Mouse (Mus musculus): Measurements from ENCODE around the gene Atxn3. TPM values are rescaled to one million over a fixed set of nuclear protein-coding genes. Genes with fewer than 3 reads are reported as not detected.
A peak's percentile ranks its signal among the peaks of the same experiment; 100 is the strongest.

Gene Atxn3
- total and polyA plus RNA-seq, 2 experiments, result 2.4 to 14.1 TPM

GRCm38 (mm10) chr12:101897113-101897512 is 60.9 kb downstream of the Atxn3 start:
- no peak for DNase-seq (ENCODE audit: extremely low read depth, low read depth, low spot score)

GRCm38 (mm10) chr12:101893296-101893695 is 64.8 kb downstream of the Atxn3 start:
- no peaks in the 10 kb centered on the region for H3K79me2 ChIP-seq (ENCODE audit: control insufficient read depth, insufficient read depth, low read length)

More at GRCm38 (mm10) chr12:101897113-101897512, 60.9 kb downstream of the Atxn3 start:
- 86% methylated on average over 7 of the region's 7 CpGs for WGBS
- TF ChIP-seq POLR2A (IDR thresholded peaks at IDR 0.05; ENCODE audit: extremely low read depth, insufficient read depth, low read length) (no peak), CTCF (IDR thresholded peaks at IDR 0.05; ENCODE audit: low read depth, low read length) (no peak)
- Histone ChIP-seq H3K36me3 (ENCODE audit: control insufficient read depth, insufficient read depth, low read length) (peaks cover 28% of the 10 kb centered on the region), H3K4me3 (ENCODE audit: insufficient read depth, low read depth, low read length) (no peak overlapping the region), H3K9ac (ENCODE audit: low read depth, low read length) (no peak overlapping the region), H3K79me2 (ENCODE audit: control insufficient read depth, insufficient read depth, low read length) (peaks cover 3% of the 10 kb centered on the region; the same call in 1 of the 2 replicates), H3K27ac (replicated peaks; ENCODE audit: insufficient read depth, low read depth, low read length) (no peak overlapping the region), H3K4me1 (ENCODE audit: control insufficient read depth, insufficient read depth, low read length) (no peaks in the 10 kb centered on the region), H3K27me3 (ENCODE audit: control insufficient read depth, insufficient read depth, low read length) (no peaks in the 10 kb centered on the region)

GRCm38 (mm10) chr12:101892832-101893231 is 65.2 kb downstream of the Atxn3 start:
- H3K4me3 ChIP-seq (ENCODE audit: insufficient read depth, low read depth, low read length), result no peak overlapping the region

More at GRCm38 (mm10) chr12:101893296-101893695, 64.8 kb downstream of the Atxn3 start:
- 89% methylated on average over 8 of the region's 8 CpGs for WGBS
- no peak overlapping the region for H3K4me3 ChIP-seq (ENCODE audit: insufficient read depth, low read depth, low read length)
- TF ChIP-seq POLR2A (IDR thresholded peaks at IDR 0.05; ENCODE audit: extremely low read depth, insufficient read depth, low read length), result no peak
- no peak for TF ChIP-seq CTCF (IDR thresholded peaks at IDR 0.05; ENCODE audit: low read depth, low read length)
- H3K27me3 ChIP-seq (ENCODE audit: control insufficient read depth, insufficient read depth, low read length), result no peaks in the 10 kb centered on the region
- H3K27ac ChIP-seq (replicated peaks; ENCODE audit: insufficient read depth, low read depth, low read length), result no peak overlapping the region
- DNase-seq (ENCODE audit: extremely low read depth, low read depth, low spot score), result no peak
- peaks cover 36% of the 10 kb centered on the region for H3K36me3 ChIP-seq (ENCODE audit: control insufficient read depth, insufficient read depth, low read length)
- H3K9ac ChIP-seq (ENCODE audit: low read depth, low read length), result no peak overlapping the region
- no peaks in the 10 kb centered on the region; the same call in 1 of the 2 replicates for H3K4me1 ChIP-seq (ENCODE audit: control insufficient read depth, insufficient read depth, low read length)

GRCm38 (mm10) chr12:101891066-101891465 is 67.0 kb downstream of the Atxn3 start:
- H3K4me1 ChIP-seq (ENCODE audit: control insufficient read depth, insufficient read depth, low read length), result no peaks in the 10 kb centered on the region; the same call in 1 of the 2 replicates
- 89% methylated on average over 5 of the region's 5 CpGs for WGBS
- no peak for DNase-seq (ENCODE audit: extremely low read depth, low read depth, low spot score)
- no peak overlapping the region for H3K9ac ChIP-seq (ENCODE audit: low read depth, low read length)
- H3K27me3 ChIP-seq (ENCODE audit: control insufficient read depth, insufficient read depth, low read length), result no peaks in the 10 kb centered on the region
- no peaks in the 10 kb centered on the region for H3K79me2 ChIP-seq (ENCODE audit: control insufficient read depth, insufficient read depth, low read length)
- H3K36me3 ChIP-seq (ENCODE audit: control insufficient read depth, insufficient read depth, low read length), result peaks cover 48% of the 10 kb centered on the region
- no peak overlapping the region for H3K27ac ChIP-seq (replicated peaks; ENCODE audit: insufficient read depth, low read depth, low read length)
- no peak for TF ChIP-seq CTCF (IDR thresholded peaks at IDR 0.05; ENCODE audit: low read depth, low read length)
- TF ChIP-seq POLR2A (IDR thresholded peaks at IDR 0.05; ENCODE audit: extremely low read depth, insufficient read depth, low read length), result no peak
- no peak overlapping the region for H3K4me3 ChIP-seq (ENCODE audit: insufficient read depth, low read depth, low read length)

More at GRCm38 (mm10) chr12:101892832-101893231, 65.2 kb downstream of the Atxn3 start:
- Histone ChIP-seq H3K27ac (replicated peaks; ENCODE audit: insufficient read depth, low read depth, low read length) (no peak overlapping the region), H3K79me2 (ENCODE audit: control insufficient read depth, insufficient read depth, low read length) (no peaks in the 10 kb centered on the region), H3K27me3 (ENCODE audit: control insufficient read depth, insufficient read depth, low read length) (no peaks in the 10 kb centered on the region), H3K9ac (ENCODE audit: low read depth, low read length) (no peak overlapping the region), H3K36me3 (ENCODE audit: control insufficient read depth, insufficient read depth, low read length) (peaks cover 39% of the 10 kb centered on the region), H3K4me1 (ENCODE audit: control insufficient read depth, insufficient read depth, low read length) (no peaks in the 10 kb centered on the region; the same call in 1 of the 2 replicates)
- no peak for DNase-seq (ENCODE audit: extremely low read depth, low read depth, low spot score)
- TF ChIP-seq POLR2A (IDR thresholded peaks at IDR 0.05; ENCODE audit: extremely low read depth, insufficient read depth, low read length) (no peak), CTCF (IDR thresholded peaks at IDR 0.05; ENCODE audit: low read depth, low read length) (no peak)
- WGBS, result 93% methylated on average over 2 of the region's 2 CpGs

- no peak for TF ChIP-seq CTCF (IDR thresholded peaks at IDR 0.05; ENCODE audit: low read depth, low read length)
- no peak for TF ChIP-seq POLR2A (IDR thresholded peaks at IDR 0.05; ENCODE audit: extremely low read depth, insufficient read depth, low read length)
- Histone ChIP-seq H3K79me2 (ENCODE audit: control insufficient read depth, insufficient read depth, low read length) (no peaks in the 10 kb centered on the region), H3K27me3 (ENCODE audit: control insufficient read depth, insufficient read depth, low read length) (no peaks in the 10 kb centered on the region), H3K4me1 (ENCODE audit: control insufficient read depth, insufficient read depth, low read length) (no peaks in the 10 kb centered on the region; the same call in 1 of the 2 replicates), H3K9ac (ENCODE audit: low read depth, low read length) (no peak overlapping the region), H3K27ac (replicated peaks; ENCODE audit: insufficient read depth, low read depth, low read length) (no peak overlapping the region), H3K4me3 (ENCODE audit: insufficient read depth, low read depth, low read length) (no peak overlapping the region), H3K36me3 (ENCODE audit: control insufficient read depth, insufficient read depth, low read length) (peaks cover 59% of the 10 kb centered on the region)
- 23% methylated on average over 3 of the region's 3 CpGs for WGBS
- DNase-seq (ENCODE audit: extremely low read depth, low read depth, low spot score), result peak; percentile 91
These were observed 68.7 kb downstream of the Atxn3 start for GRCm38 (mm10) chr12:101889351-101889750.

- peaks cover 61% of the 10 kb centered on the region for H3K36me3 ChIP-seq (ENCODE audit: control insufficient read depth, insufficient read depth, low read length)
- H3K27me3 ChIP-seq (ENCODE audit: control insufficient read depth, insufficient read depth, low read length), result no peaks in the 10 kb centered on the region
- no peak for DNase-seq (ENCODE audit: extremely low read depth, low read depth, low spot score)
- no peak overlapping the region for H3K4me3 ChIP-seq (ENCODE audit: insufficient read depth, low read depth, low read length)
- H3K27ac ChIP-seq (replicated peaks; ENCODE audit: insufficient read depth, low read depth, low read length), result no peak overlapping the region
- no peaks in the 10 kb centered on the region; the same call in 1 of the 2 replicates for H3K4me1 ChIP-seq (ENCODE audit: control insufficient read depth, insufficient read depth, low read length)
- no peak for TF ChIP-seq CTCF (IDR thresholded peaks at IDR 0.05; ENCODE audit: low read depth, low read length)
- no peak for TF ChIP-seq POLR2A (IDR thresholded peaks at IDR 0.05; ENCODE audit: extremely low read depth, insufficient read depth, low read length)
- 91% methylated on average over 2 of the region's 2 CpGs for WGBS
- no peak overlapping the region for H3K9ac ChIP-seq (ENCODE audit: low read depth, low read length)
- H3K79me2 ChIP-seq (ENCODE audit: control insufficient read depth, insufficient read depth, low read length), result no peaks in the 10 kb centered on the region
These were observed 69.7 kb downstream of the Atxn3 start for GRCm38 (mm10) chr12:101888312-101888711.
